In genomic region chr3:20334681-20335080, GRCm38 (mm10) we compare ENCODE assay signal across 10 mouse cellular contexts. TPM values are rescaled to one million over a fixed set of nuclear protein-coding genes. Genes with fewer than 3 reads are reported as not detected.
DNase-seq lines count a peak whose midpoint lies in the region; ATAC-seq and TF ChIP-seq lines count a peak whose summit lies in the region.
"Had no signal": no experiment of that assay in that cellular context is flagged by ENCODE, and none has a peak within 500 bp of the region (broad histone marks: within the 10 kb centered on the region; RNA-seq: fewer than 3 reads in every experiment).

No protein-coding gene starts in this region.

- no peaks in the 10 kb centered on the region for H3K36me3 ChIP-seq in kidney, embryonic 16.5 days (ENCODE audit: insufficient read depth, low read length)
- H3K36me3 ChIP-seq in CH12.LX (replicated peaks in 1 of 2; ENCODE audit: control insufficient read depth in 1 of 2, insufficient read depth in 1 of 2, low read length in 1 of 2), result no peaks in the 10 kb centered on the region
- no peaks in the 10 kb centered on the region for H3K36me3 ChIP-seq in lung, postnatal 0 days (ENCODE audit: insufficient read depth, low read length)
- H3K36me3 ChIP-seq in forebrain, embryonic 14.5 days (ENCODE audit: control insufficient read depth, insufficient read depth, low read length), result no peaks in the 10 kb centered on the region
- H3K36me3 ChIP-seq in forebrain, embryonic 16.5 days (ENCODE audit: control insufficient read depth, insufficient read depth), result no peaks in the 10 kb centered on the region
- H3K36me3 ChIP-seq: heart, embryonic 15.5 days; limb, embryonic 12.5 days had no signal

- peak; percentile 52 to 69 for TF ChIP-seq CTCF in CH12.LX (conservative IDR thresholded peaks at IDR 0.05 in 1 of 2, IDR thresholded peaks at IDR 0.05 in 1 of 2; ENCODE audit: low read depth in 2 of 2, low read length in 2 of 2)
- TF ChIP-seq CTCF in lung, postnatal 0 days (IDR thresholded peaks at IDR 0.05), result peak; percentile 58

- no peak for TF ChIP-seq POLR2A in CH12.LX (IDR thresholded peaks at IDR 0.05; ENCODE audit: low read depth, low read length)

- H3K27ac ChIP-seq in kidney, embryonic 16.5 days (ENCODE audit: low read length), result no peak overlapping the region
- no peak overlapping the region for H3K27ac ChIP-seq in CH12.LX (ENCODE audit: insufficient read depth, low read depth)
- no peak overlapping the region for H3K27ac ChIP-seq in lung, postnatal 0 days (ENCODE audit: low read length)
- H3K27ac ChIP-seq in forebrain, embryonic 14.5 days (ENCODE audit: low read depth, low read length), result no peak overlapping the region
- no peak overlapping the region for H3K27ac ChIP-seq in forebrain, embryonic 16.5 days (ENCODE audit: low read length)
- H3K27ac ChIP-seq: heart, embryonic 15.5 days; limb, embryonic 12.5 days had no signal

- H3K4me2 ChIP-seq in kidney, embryonic 16.5 days (replicated peaks; ENCODE audit: low read depth, low read length), result no peak overlapping the region
- no peak overlapping the region for H3K4me2 ChIP-seq in CH12.LX (ENCODE audit: insufficient read depth, low read depth, poor library complexity, severe bottlenecking)
- no peak overlapping the region for H3K4me2 ChIP-seq in lung, postnatal 0 days (replicated peaks; ENCODE audit: low read depth, low read length)
- H3K4me2 ChIP-seq in forebrain, embryonic 14.5 days (ENCODE audit: low read length), result no peak overlapping the region
- no peak overlapping the region for H3K4me2 ChIP-seq in forebrain, embryonic 16.5 days (ENCODE audit: low read length)
- H3K4me2 ChIP-seq: heart, embryonic 15.5 days; limb, embryonic 12.5 days had no signal

- no peak overlapping the region for H3K4me3 ChIP-seq in kidney, embryonic 16.5 days (ENCODE audit: low read length)
- H3K4me3 ChIP-seq in CH12.LX (replicated peaks in 1 of 3; ENCODE audit: low read depth in 2 of 3, low read length in 2 of 3, poor library complexity in 1 of 3), result no peak overlapping the region
- no peak overlapping the region for H3K4me3 ChIP-seq in lung, postnatal 0 days (ENCODE audit: low read depth, low read length)
- H3K4me3 ChIP-seq in forebrain, embryonic 14.5 days (ENCODE audit: low read depth, low read length), result no peak overlapping the region
- no peak overlapping the region for H3K4me3 ChIP-seq in forebrain, embryonic 16.5 days (replicated peaks; ENCODE audit: low read length)
- H3K4me3 ChIP-seq: heart, embryonic 15.5 days; limb, embryonic 12.5 days had no signal

- WGBS in kidney, embryonic 16.5 days, result 70% methylated on average over 5 of the region's 5 CpGs
- WGBS in lung, postnatal 0 days, result 59% methylated on average over 5 of the region's 5 CpGs
- WGBS in forebrain, embryonic 14.5 days, result 66% methylated on average over 5 of the region's 5 CpGs
- 69% methylated on average over 5 of the region's 5 CpGs for WGBS in forebrain, embryonic 16.5 days

- no peaks in the 10 kb centered on the region for H3K4me1 ChIP-seq in kidney, embryonic 16.5 days (ENCODE audit: insufficient read depth, low read length)
- H3K4me1 ChIP-seq in CH12.LX (ENCODE audit: control insufficient read depth in 1 of 2, insufficient read depth in 2 of 2), result no peaks in the 10 kb centered on the region
- no peaks in the 10 kb centered on the region for H3K4me1 ChIP-seq in lung, postnatal 0 days (ENCODE audit: insufficient read depth, low read depth, low read length)
- no peaks in the 10 kb centered on the region for H3K4me1 ChIP-seq in forebrain, embryonic 14.5 days (ENCODE audit: control insufficient read depth, insufficient read depth, low read length)
- H3K4me1 ChIP-seq in forebrain, embryonic 16.5 days (replicated peaks; ENCODE audit: control insufficient read depth, insufficient read depth, low read length), result no peaks in the 10 kb centered on the region
- H3K4me1 ChIP-seq: heart, embryonic 15.5 days; limb, embryonic 12.5 days had no signal

- ATAC-seq in kidney, embryonic 16.5 days (ENCODE audit: low FRiP score, low TSS enrichment), result no peak
- ATAC-seq in lung, postnatal 0 days, result no peak
- no peak for ATAC-seq in forebrain, embryonic 14.5 days
- ATAC-seq in forebrain, embryonic 16.5 days, result no peak

- H3K9ac ChIP-seq in kidney, embryonic 16.5 days (replicated peaks; ENCODE audit: low read length), result no peak overlapping the region
- H3K9ac ChIP-seq in CH12.LX (ENCODE audit: insufficient read depth, low read depth), result no peak overlapping the region
- H3K9ac ChIP-seq in lung, postnatal 0 days (replicated peaks; ENCODE audit: low read depth), result no peak overlapping the region
- no peak overlapping the region for H3K9ac ChIP-seq in forebrain, embryonic 14.5 days (ENCODE audit: low read length)
- no peak overlapping the region for H3K9ac ChIP-seq in forebrain, embryonic 16.5 days (replicated peaks; ENCODE audit: low read depth, low read length)
- H3K9ac ChIP-seq: heart, embryonic 15.5 days; limb, embryonic 12.5 days had no signal

- peak; percentile 8 for DNase-seq in kidney, postnatal 10 days
- peak; percentile 35 for DNase-seq in CH12.LX (ENCODE audit: extremely low read depth)
- peak; percentile 8 for DNase-seq in adrenal gland, adult 8-10 months
- peak; percentile 12 for DNase-seq in lung, postnatal 0 days (ENCODE audit: low spot score)
- DNase-seq in cerebellum, adult 18-20 months, result no peak
- no peak for DNase-seq in forebrain, embryonic 14.5 days (ENCODE audit: low spot score)

- H3K79me2 ChIP-seq in CH12.LX (replicated peaks; ENCODE audit: control insufficient read depth, extremely low read depth, insufficient read depth, poor library complexity, severe bottlenecking), result no peaks in the 10 kb centered on the region

- dilution Hi-C loops in CH12.LX (cut with MboI; ENCODE audit: extremely low pct_ligation_motif_present, extremely low pct_unique_long_range_greater_than_20kb, low sequenced_read_pairs), result no loop called here

- no peaks in the 10 kb centered on the region for H3K9me3 ChIP-seq in kidney, embryonic 16.5 days (ENCODE audit: low read length)
- no peaks in the 10 kb centered on the region for H3K9me3 ChIP-seq in CH12.LX (replicated peaks; ENCODE audit: low read length)
- no peaks in the 10 kb centered on the region for H3K9me3 ChIP-seq in lung, postnatal 0 days (ENCODE audit: low read length)
- no peaks in the 10 kb centered on the region for H3K9me3 ChIP-seq in forebrain, embryonic 14.5 days (replicated peaks; ENCODE audit: control insufficient read depth, low read length)
- no peaks in the 10 kb centered on the region for H3K9me3 ChIP-seq in forebrain, embryonic 16.5 days (ENCODE audit: control insufficient read depth, low read length)
- H3K9me3 ChIP-seq: heart, embryonic 15.5 days; limb, embryonic 12.5 days had no signal

- in situ Hi-C loops in CH12.LX (cut with MboI; ENCODE audit: low pct_ligation_motif_present, low pct_unique_long_range_greater_than_20kb, low sequenced_read_pairs), result no loop called here

- TF ChIP-seq EP300 in CH12.LX (IDR thresholded peaks at IDR 0.05; ENCODE audit: low read length), result no peak
- no peak for TF ChIP-seq EP300 in lung, postnatal 0 days (IDR thresholded peaks at IDR 0.05)

- TF ChIP-seq RAD21 in CH12.LX (IDR thresholded peaks at IDR 0.05; ENCODE audit: low read depth, low read length), result peak; percentile 60

- H3K27me3 ChIP-seq in kidney, embryonic 16.5 days (ENCODE audit: insufficient read depth, low read length), result no peaks in the 10 kb centered on the region
- no peaks in the 10 kb centered on the region for H3K27me3 ChIP-seq in CH12.LX (replicated peaks)
- H3K27me3 ChIP-seq in lung, postnatal 0 days (replicated peaks; ENCODE audit: insufficient read depth, low read length), result no peaks in the 10 kb centered on the region
- H3K27me3 ChIP-seq in forebrain, embryonic 14.5 days (replicated peaks; ENCODE audit: control insufficient read depth, insufficient read depth, low read length), result no peaks in the 10 kb centered on the region
- H3K27me3 ChIP-seq in forebrain, embryonic 16.5 days (replicated peaks; ENCODE audit: control insufficient read depth, insufficient read depth, low read length), result no peaks in the 10 kb centered on the region
- H3K27me3 ChIP-seq: heart, embryonic 15.5 days; limb, embryonic 12.5 days had no signal

TF ChIP-seq in CH12.LX, 34 proteins besides CTCF, POLR2A, EP300 and RAD21:
- TF ChIP-seq NRF1 (IDR thresholded peaks at IDR 0.05; ENCODE audit: low read depth, low read length), result no peak
- no peak for TF ChIP-seq MAZ (IDR thresholded peaks at IDR 0.05; ENCODE audit: low read depth, low read length)
- peak; percentile 57 for TF ChIP-seq SMC3 (IDR thresholded peaks at IDR 0.05; ENCODE audit: low read depth, low read length)
- no peak for TF ChIP-seq ETS1 (conservative IDR thresholded peaks at IDR 0.05; ENCODE audit: low read depth, low read length)

RNA-seq across cellular contexts. Expression of gene Agtr1b, which starts 32.3 kb away (rescaled TPM):
- polyA plus RNA-seq in kidney, embryonic 16.5 days (2015; fragmentation: Nextera tagmentation; extraction: Ambion mirVana), result 0.36 and 0.61 TPM in 2 replicates
- total RNA-seq in CH12.LX (2012; rRNA removed) (not detected in 2 replicates), CH12.LX (2014; rRNA removed) (not detected in 2 replicates)
- polyA plus RNA-seq in CH12.LX (2012; ENCODE audit: insufficient read length, low read depth), result not detected in 2 replicates
- 10 to 100 TPM in 3 of 4 experiments, 1 to 10 TPM in 1; 8.6 to 19.1 (median 12.0) TPM for total RNA-seq in adrenal gland, adult 8-10 months (2022)
- 0.85 and 1.0 TPM in 2 replicates for polyA plus RNA-seq in lung, postnatal 0 days (2015; fragmentation: Nextera tagmentation; extraction: Ambion mirVana)
- polyA plus RNA-seq in forebrain, embryonic 14.5 days (2014; fragmentation: Nextera tagmentation; extraction: Ambion mirVana), result 0.26 TPM in 1 of 2 replicates, not detected in the other
- polyA plus RNA-seq in forebrain, embryonic 16.5 days (2015; fragmentation: Nextera tagmentation; extraction: Ambion mirVana), result 0.24 TPM in 1 of 2 replicates, not detected in the other
- polyA plus RNA-seq: limb, embryonic 12.5 days had no signal

RNA-seq across cellular contexts. Expression of gene Cpb1, which starts 59.1 kb away (rescaled TPM):
- 0.55 and 0.66 TPM in 2 replicates for polyA plus RNA-seq in kidney, embryonic 16.5 days (2015; fragmentation: Nextera tagmentation; extraction: Ambion mirVana)
- total RNA-seq in CH12.LX (2012; rRNA removed) (not detected in 2 replicates), CH12.LX (2014; rRNA removed) (not detected in 2 replicates)
- polyA plus RNA-seq in CH12.LX (2012; ENCODE audit: insufficient read length, low read depth), result not detected in 2 replicates
- 10 to 100 TPM in 2 of 4 experiments, 1 to 10 TPM in 2; 5.9 to 10.3 (median 8.5) TPM for total RNA-seq in adrenal gland, adult 8-10 months (2022)
- polyA plus RNA-seq in lung, postnatal 0 days (2015; fragmentation: Nextera tagmentation; extraction: Ambion mirVana), result 1.3 and 1.4 TPM in 2 replicates
- not detected in 2 replicates for polyA plus RNA-seq in forebrain, embryonic 14.5 days (2014; fragmentation: Nextera tagmentation; extraction: Ambion mirVana)
- 0.29 and 0.30 TPM in 2 replicates for polyA plus RNA-seq in forebrain, embryonic 16.5 days (2015; fragmentation: Nextera tagmentation; extraction: Ambion mirVana)
- polyA plus RNA-seq: limb, embryonic 12.5 days had no signal

Comparison
In these comparisons a context has a peak if more than half of its experiments do, and no peak if none do; other contexts are left out.
1. DNase-seq: peak in kidney, postnatal 10 days (single experiment), CH12.LX (single experiment), adrenal gland, adult 8-10 months (single experiment) and lung, postnatal 0 days (single experiment); none in cerebellum, adult 18-20 months (0 of 2) and forebrain, embryonic 14.5 days (single experiment).